Mouse (Mus musculus): ENCODE measurements around the gene Gm28308.

DNA sequence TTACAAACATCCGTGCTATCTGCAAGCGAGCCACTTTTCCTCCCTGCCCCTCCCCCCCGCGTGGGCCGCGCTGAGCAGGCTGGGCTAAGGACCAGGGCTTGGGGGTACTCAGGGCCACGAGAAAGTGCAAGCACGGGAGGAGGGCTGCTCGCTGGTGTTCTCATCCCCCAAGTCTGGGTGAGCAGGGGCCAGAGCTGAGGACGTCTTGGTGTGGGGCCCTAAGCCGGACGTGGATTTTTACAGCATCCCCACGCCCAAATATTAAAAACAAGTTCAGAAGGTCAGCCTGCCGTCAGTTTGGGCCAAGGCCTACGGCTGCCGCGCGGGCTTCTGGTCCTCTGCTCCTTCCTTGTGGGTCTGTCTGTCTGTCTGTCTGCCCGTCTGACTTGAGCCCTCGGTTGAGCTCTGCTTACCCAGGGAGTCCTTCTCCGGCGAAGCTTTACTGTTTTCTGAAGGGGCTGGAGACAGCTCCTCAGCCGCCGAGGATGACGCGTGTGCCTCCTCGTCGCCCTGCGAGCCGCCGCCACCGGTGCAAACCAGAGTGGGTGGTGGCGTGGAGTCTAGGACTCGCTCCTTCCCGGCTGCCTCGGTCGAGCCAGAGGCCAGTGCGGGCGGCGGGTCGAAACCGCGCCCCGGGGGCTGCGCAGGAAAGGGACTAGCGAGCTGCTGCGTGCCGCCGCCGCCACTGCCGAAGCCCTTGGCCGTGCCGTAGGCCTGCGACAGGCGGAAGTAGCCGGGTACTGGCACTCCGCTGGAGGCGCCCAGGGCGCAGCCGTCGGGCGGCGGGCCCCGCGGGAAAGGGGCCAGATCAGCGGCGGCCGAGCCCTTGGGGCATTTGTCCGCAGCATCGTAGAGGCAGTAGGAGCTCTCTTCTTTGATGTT is 20.6 kb upstream of the Gm28308 start:
- no peak for TF ChIP-seq CTCF (IDR thresholded peaks at IDR 0.05; ENCODE audit: borderline replicate concordance, insufficient read depth, low read depth, low read length)
- TF ChIP-seq POLR2A (IDR thresholded peaks at IDR 0.05; ENCODE audit: borderline replicate concordance, insufficient read depth, low read length): no peak

All from cerebellum, adult 2 months (tissue).